Mouse (Mus musculus) kidney, postnatal 10 days (tissue): ENCODE measurements around the gene Ypel2.
"Not testable (repeated sequence)": the region's sequence is repeated elsewhere in the genome, so short reads cannot be mapped to it uniquely, and the experiment has no call there.

Experiments
- DNase-seq: peaks from one replicate; pipeline ENCODE4 v3.0.0; 2021; ENCODE audit warnings: mixed read lengths

Ypel2 gene

DNA sequence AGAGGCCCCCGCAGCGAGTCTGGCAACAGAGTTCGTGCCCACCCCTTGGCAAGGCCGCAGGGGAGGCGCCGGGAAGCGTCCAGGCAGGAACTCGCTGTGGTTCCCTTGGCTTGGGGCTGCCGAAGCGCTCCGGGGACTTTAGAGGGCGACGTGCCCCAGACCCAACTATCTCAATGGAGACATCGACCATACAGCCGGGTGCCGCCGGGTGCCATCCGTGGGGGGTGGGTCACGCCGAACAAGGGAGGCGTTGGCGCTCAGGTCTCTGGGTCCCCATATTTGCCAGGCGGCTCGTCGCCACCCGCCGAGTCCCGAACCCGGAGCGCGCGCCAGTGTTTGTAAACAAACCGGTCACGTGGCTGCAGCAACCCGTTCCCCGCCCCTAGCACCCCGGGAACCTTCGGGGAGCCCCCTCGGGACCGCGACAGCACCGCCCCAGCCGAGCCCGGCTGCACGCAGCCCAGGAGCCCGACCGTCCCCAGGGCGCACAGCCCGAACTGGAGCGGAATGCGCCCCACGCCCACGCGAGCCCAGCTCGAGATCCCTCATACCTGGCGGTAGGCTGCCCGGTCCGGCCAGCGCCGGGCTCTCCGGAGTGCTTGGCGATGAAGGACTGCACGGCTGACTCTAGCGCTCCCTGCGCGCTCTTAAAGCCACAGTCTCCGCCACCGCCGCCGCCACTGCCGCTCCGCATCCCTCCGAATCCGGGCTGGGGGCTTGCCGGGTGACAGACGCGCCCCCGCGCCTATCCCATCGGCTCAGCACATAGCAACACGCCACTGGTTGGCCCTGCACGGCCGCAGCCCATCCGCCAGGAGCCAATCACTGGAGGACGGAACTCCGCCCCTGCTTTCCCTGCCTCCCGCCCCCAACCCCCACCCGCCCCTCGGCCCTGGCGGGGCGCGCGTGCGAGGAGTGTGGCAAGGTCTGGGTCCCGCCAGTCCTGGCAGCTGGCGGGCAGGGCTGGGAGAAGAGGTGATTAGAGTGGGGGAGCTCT is at the start of gene Ypel2:
Gene Ypel2, minus strand, starts transcription at position 667 of the 997 bp plus-strand sequence.
- DNase-seq: peak; percentile 99

- DNase-seq: no peak
Measured at GRCm38 (mm10) chr11:87043052-87043451, 49.5 kb upstream of the Ypel2 start.

GRCm38 (mm10) chr11:87039307-87039963 is 45.9 kb upstream of the Ypel2 start:
- peak; percentile 36 for DNase-seq

- DNase-seq: no peak
Measured at GRCm38 (mm10) chr11:87036180-87036579, 42.7 kb upstream of the Ypel2 start.

DNA sequence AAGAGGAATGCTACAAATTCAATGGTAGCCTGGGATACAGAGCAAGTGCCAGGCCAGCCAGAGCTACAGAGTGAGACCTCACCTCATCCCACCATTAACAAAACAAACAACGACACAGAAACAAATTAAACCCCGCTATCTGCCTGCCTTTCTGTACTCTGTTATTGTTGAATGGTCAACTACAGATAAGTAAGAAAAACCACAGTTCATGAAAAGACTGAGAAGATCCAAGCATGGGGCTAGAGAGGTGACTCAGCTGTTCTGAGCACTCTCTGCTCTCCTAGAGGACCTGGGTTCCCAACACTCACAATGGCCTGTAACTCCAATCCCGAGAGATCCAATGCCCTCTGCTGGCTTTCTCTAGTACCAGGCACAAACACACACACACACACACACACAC is 34.7 kb upstream of the Ypel2 start:
- DNase-seq: no peak

DNA sequence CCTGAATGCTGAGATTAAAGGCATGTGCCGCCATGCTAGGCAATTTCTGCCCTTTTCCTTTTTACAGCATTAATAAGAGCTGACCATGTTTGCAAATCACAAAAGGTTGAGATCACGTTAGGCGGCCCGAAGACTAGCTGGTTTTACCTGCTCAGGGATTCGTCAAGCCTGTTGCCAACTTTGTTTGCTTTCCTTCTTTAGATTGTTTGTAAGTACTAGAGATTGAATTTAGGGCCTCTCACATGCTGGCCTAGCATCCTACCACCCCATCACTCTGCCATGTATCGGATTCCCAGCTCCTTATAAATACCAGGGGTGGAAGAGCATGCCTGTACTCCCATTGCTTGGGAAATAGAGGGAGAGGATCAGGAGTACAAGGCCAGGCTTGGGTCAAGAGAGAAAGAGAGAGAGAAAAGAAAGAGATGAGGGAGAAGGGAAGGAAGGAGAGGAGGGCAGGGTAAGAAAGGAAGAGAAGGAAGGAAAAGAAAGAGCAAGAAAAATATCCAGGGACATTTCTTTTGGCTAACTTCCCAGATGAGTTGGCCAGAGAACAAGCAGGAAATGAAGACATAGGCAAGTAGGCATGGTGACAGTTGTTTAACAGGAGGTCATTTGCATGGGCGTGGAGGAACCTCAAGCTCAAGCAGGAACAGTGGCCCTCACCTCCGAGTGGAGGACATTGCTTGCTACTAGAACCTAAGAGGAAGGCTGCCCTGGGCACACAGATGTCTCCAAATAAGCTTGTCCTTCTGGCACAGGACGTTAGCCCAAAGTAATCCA is 32.8 kb upstream of the Ypel2 start:
- DNase-seq: peak; percentile 24

DNA sequence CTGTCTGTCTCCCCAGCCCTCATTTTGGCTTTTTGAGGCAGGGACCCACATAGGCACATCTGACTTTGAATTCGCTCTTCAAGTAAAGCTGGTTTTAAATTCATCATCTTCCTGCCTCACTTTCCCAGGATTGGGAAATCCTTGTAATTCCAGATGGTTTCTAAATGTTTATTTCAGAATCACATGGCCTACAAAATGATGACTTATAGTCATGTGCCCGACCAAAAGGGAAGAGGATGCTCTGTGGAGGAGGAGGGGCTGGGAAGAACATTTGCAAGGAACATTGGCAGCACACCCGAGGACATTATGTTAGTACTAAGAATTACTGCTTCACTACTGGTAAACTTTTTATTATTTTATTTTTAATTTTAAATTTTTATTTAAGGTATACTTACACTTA is 31.8 kb upstream of the Ypel2 start:
- DNase-seq: no peak

- not testable (repeated sequence) for DNase-seq
Measured at GRCm38 (mm10) chr11:87023240-87023639, 29.7 kb upstream of the Ypel2 start.

DNA sequence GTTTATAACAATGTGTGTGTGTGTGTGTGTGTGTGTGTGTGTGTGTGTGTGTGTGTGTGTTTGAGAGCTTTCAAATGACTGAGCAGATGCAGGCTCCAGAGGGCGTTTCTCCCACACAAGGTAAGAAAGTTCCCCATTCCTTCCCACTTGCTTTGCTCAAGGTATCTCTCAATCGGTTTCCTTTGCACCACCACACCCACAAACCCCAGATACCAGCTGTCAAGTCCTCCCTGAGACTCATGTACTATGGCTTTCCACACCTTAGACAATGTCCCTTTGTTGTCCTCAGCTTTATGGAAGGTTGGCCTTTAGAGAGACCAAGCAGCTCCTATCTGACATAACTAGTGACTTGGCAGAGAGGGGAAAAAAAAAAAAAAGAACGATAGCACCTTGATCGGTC is 29.3 kb upstream of the Ypel2 start:
- no peak for DNase-seq

GRCm38 (mm10) chr11:87021551-87021950 is 28.0 kb upstream of the Ypel2 start:
- no peak for DNase-seq

- no peak for DNase-seq
Measured at GRCm38 (mm10) chr11:87020449-87020848, 26.9 kb upstream of the Ypel2 start.

DNA sequence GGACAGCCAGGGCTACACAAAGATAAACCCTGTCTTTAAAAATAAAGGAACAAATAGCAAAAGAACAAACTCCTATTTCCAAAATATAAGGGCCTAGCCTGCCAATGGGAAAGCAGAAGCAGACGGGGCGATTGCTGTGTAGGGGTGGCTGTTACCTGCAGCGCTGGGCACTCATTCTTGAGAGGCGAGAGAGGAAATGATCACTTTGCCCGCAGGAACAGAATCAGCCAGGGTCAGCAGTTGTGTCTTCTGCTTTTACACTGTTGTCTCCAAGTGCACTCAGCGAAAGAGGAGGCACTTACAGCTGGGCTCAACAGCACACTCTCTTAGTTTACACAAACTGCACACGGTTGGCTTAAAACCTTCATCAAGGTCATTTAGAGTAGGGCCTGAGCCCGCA is 25.9 kb upstream of the Ypel2 start:
- DNase-seq: no peak

- no peak for DNase-seq
Measured at GRCm38 (mm10) chr11:87018081-87018480, 24.6 kb upstream of the Ypel2 start.

DNA sequence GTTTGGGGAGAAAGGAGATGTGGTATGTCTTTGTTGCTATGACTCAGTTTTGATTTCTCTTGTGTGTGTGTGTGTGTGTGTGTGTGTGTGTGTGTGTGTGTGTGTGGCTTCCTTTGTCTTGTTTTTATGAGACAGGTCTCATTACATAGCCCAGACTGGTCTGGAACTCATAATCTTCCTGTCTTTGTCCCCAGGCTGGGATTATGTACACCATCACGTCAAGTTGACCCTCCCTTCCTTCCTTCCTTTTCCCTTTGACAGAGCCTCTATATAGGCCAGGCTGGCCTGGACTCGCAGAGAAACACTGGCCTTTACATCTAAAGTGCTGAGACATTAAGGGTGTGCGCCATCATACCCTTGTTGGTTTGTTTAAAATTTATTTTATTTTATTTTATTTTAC is 22.2 kb upstream of the Ypel2 start:
- no peak for DNase-seq

- DNase-seq: peak; percentile 70
Measured at GRCm38 (mm10) chr11:87010476-87010875, 17.0 kb upstream of the Ypel2 start.

- peak; percentile 25 for DNase-seq
Measured at GRCm38 (mm10) chr11:87007371-87007770, 13.9 kb upstream of the Ypel2 start.

- DNase-seq: peak; percentile 25
Measured at GRCm38 (mm10) chr11:87004960-87005755, 11.7 kb upstream of the Ypel2 start.

GRCm38 (mm10) chr11:87002078-87002829 is 8.7 kb upstream of the Ypel2 start:
- DNase-seq: no peak

- DNase-seq: no peak
Measured at GRCm38 (mm10) chr11:87001217-87001616, 7.7 kb upstream of the Ypel2 start.

- no peak for DNase-seq
Measured at GRCm38 (mm10) chr11:86996266-86996665, 2.8 kb upstream of the Ypel2 start.

DNA sequence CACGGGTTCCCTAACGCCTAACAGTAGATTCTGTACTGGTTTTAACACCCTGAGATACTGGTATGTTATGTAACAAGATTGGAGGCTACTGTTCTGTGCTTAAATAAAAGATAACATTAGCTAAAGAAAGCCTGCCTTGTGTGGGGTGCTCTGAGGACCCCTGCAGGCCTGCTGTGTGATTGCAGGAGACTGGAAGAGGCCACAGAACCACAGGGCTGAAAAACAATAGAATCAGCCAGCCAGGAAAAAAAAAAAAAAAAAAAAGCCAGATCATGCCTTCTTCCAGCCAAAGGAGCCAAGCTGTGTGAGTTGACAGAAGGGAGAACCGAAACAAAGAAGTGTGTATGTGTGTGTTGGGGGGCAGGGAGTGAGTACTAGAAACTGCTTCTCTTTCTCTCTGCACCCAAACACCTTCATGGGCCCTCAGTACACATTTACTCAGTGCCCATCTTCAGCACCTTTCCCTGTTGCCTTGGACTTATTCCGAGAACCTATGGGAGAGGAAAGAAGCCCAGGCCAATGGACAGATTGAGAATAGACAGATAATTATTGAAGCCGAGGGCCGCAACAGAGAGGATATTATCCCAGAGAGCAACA is 2.2 kb upstream of the Ypel2 start:
- DNase-seq: peak; percentile 74
